Mouse (Mus musculus): Measurements from ENCODE around the gene Ndufaf3.
"Not testable (repeated sequence)": the region's sequence is repeated elsewhere in the genome, so short reads cannot be mapped to it uniquely, and the experiment has no call there.

Gene Ndufaf3

GRCm38 (mm10) chr9:108566815-108567776, at the start of gene Ndufaf3:
Gene Ndufaf3 (minus strand): TSS chr9:108567434.
- peak; percentile 98 for DNase-seq

GRCm38 (mm10) chr9:108611488-108611887, 44.3 kb upstream of the Ndufaf3 start:
- no peak for DNase-seq

- DNase-seq: no peak
These were observed 41.7 kb upstream of the Ndufaf3 start for GRCm38 (mm10) chr9:108608889-108609288.

- not testable (repeated sequence) for DNase-seq
These were observed 40.7 kb upstream of the Ndufaf3 start for GRCm38 (mm10) chr9:108607929-108608328.

GRCm38 (mm10) chr9:108601986-108602385, 34.8 kb upstream of the Ndufaf3 start:
- no peak for DNase-seq

- DNase-seq: no peak
These were observed 32.8 kb upstream of the Ndufaf3 start for GRCm38 (mm10) chr9:108600011-108600410.

- no peak for DNase-seq
These were observed 31.9 kb upstream of the Ndufaf3 start for GRCm38 (mm10) chr9:108599021-108599566.

GRCm38 (mm10) chr9:108596998-108597764, 29.9 kb upstream of the Ndufaf3 start, which contains the start of gene P4htm:
Gene P4htm (minus strand): TSS chr9:108597667.
- DNase-seq: peak; percentile 83 to 85

GRCm38 (mm10) chr9:108594354-108594753, 27.1 kb upstream of the Ndufaf3 start:
- no peak for DNase-seq

GRCm38 (mm10) chr9:108591462-108591861, 24.2 kb upstream of the Ndufaf3 start:
- peak; percentile 76 to 82 for DNase-seq

- peak; percentile 43 to 61 for DNase-seq
These were observed 22.0 kb upstream of the Ndufaf3 start for GRCm38 (mm10) chr9:108589229-108589628.

GRCm38 (mm10) chr9:108587571-108588180, 20.4 kb upstream of the Ndufaf3 start:
- DNase-seq: peak; percentile 92 to 93

- no peak for DNase-seq
These were observed 12.1 kb upstream of the Ndufaf3 start for GRCm38 (mm10) chr9:108579344-108579690.

- peak; percentile 96 to 98 for DNase-seq
These were observed 11.5 kb upstream of the Ndufaf3 start, which contains the start of gene Wdr6 for GRCm38 (mm10) chr9:108578545-108579343. Gene Wdr6 (minus strand): TSS chr9:108578739.

- DNase-seq: peak; percentile 83 to 86
These were observed 10.8 kb upstream of the Ndufaf3 start for GRCm38 (mm10) chr9:108577934-108578544.

- peak in 1 of 2 experiments; percentile 14 for DNase-seq
These were observed 9.8 kb upstream of the Ndufaf3 start for GRCm38 (mm10) chr9:108577025-108577424.

- peak; percentile 31 to 46 for DNase-seq
These were observed 8.4 kb upstream of the Ndufaf3 start for GRCm38 (mm10) chr9:108575321-108576297.

- DNase-seq: peak in 1 of 2 experiments; percentile 11
These were observed 7.7 kb upstream of the Ndufaf3 start for GRCm38 (mm10) chr9:108574921-108575320.

GRCm38 (mm10) chr9:108573774-108574690, 6.8 kb upstream of the Ndufaf3 start:
- peak; percentile 85 to 89 for DNase-seq

Data from cerebellum, postnatal 10 days (tissue).